Mouse (Mus musculus): Measurements from ENCODE around the gene Lrch1. TPM values are rescaled to one million over a fixed set of nuclear protein-coding genes. Genes with fewer than 3 reads are reported as not detected.

Gene Lrch1
- polyA plus RNA-seq, 1 experiment from 2014 or later, result 9.8 TPM

DNA sequence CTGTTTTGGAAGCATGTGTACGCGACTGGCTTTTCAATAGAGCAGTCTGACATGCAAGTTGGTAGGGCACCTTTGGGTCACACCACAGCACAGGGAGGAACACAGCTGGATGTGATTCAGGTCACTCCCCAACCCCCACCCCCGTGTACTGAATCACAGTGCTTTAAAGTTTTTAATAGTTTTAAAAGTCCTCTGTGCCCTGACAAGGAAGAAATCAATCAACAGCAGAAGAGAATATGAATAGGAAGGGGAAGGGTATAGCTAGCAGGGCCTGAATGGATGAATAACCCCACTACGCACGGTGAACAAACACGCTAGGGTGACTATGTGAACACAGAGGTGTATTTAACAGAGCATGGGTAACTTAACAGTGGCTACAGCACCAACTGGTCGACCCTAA, 6.1 kb downstream of the Lrch1 start:
- Histone ChIP-seq H3K9me3 (ENCODE audit: control insufficient read depth, low read length) (no peaks in the 10 kb centered on the region), H3K4me3 (ENCODE audit: low read length) (no peak overlapping the region), H3K27ac (ENCODE audit: low read length) (no peak overlapping the region), H3K4me1 (ENCODE audit: control insufficient read depth, insufficient read depth, low read length) (peaks cover 6% of the 10 kb centered on the region), H3K27me3 (replicated peaks; ENCODE audit: control insufficient read depth, insufficient read depth, low read length) (no peaks in the 10 kb centered on the region), H3K9ac (ENCODE audit: low read depth, low read length) (no peak overlapping the region), H3K4me2 (ENCODE audit: low read depth, low read length) (no peak overlapping the region), H3K36me3 (ENCODE audit: control insufficient read depth, insufficient read depth, low read length) (no peaks in the 10 kb centered on the region)
- no peak for ATAC-seq
- 83% methylated on average over 7 of the region's 7 CpGs for WGBS

GRCm38 (mm10) chr14:74940741-74941140, 6.9 kb downstream of the Lrch1 start:
- Histone ChIP-seq H3K4me1 (ENCODE audit: control insufficient read depth, insufficient read depth, low read length) (peaks cover 6% of the 10 kb centered on the region), H3K27ac (ENCODE audit: low read length) (no peak overlapping the region), H3K4me2 (ENCODE audit: low read depth, low read length) (no peak overlapping the region), H3K9ac (ENCODE audit: low read depth, low read length) (no peak overlapping the region), H3K4me3 (ENCODE audit: low read length) (no peak overlapping the region), H3K36me3 (ENCODE audit: control insufficient read depth, insufficient read depth, low read length) (no peaks in the 10 kb centered on the region), H3K9me3 (ENCODE audit: control insufficient read depth, low read length) (0 out of 2 replicates have a peak, but pooled peaks cover 3% of the 10 kb centered on the region), H3K27me3 (replicated peaks; ENCODE audit: control insufficient read depth, insufficient read depth, low read length) (no peaks in the 10 kb centered on the region)
- no peak for ATAC-seq
- WGBS, result 81% methylated on average over 4 of the region's 4 CpGs

GRCm38 (mm10) chr14:74939355-74939754, 8.3 kb downstream of the Lrch1 start:
- Histone ChIP-seq H3K9me3 (ENCODE audit: control insufficient read depth, low read length) (0 out of 2 replicates have a peak, but pooled peaks cover 3% of the 10 kb centered on the region), H3K4me3 (ENCODE audit: low read length) (no peak overlapping the region), H3K9ac (ENCODE audit: low read depth, low read length) (no peak overlapping the region), H3K27ac (ENCODE audit: low read length) (no peak overlapping the region), H3K36me3 (ENCODE audit: control insufficient read depth, insufficient read depth, low read length) (no peaks in the 10 kb centered on the region), H3K4me1 (ENCODE audit: control insufficient read depth, insufficient read depth, low read length) (peaks cover 6% of the 10 kb centered on the region), H3K4me2 (ENCODE audit: low read depth, low read length) (no peak overlapping the region), H3K27me3 (replicated peaks; ENCODE audit: control insufficient read depth, insufficient read depth, low read length) (no peaks in the 10 kb centered on the region)
- 77% methylated on average over 9 of the region's 9 CpGs for WGBS
- no peak for ATAC-seq

- no peak for ATAC-seq
- Histone ChIP-seq H3K27ac (ENCODE audit: low read length) (no peak overlapping the region), H3K4me1 (ENCODE audit: control insufficient read depth, insufficient read depth, low read length) (peaks cover 6% of the 10 kb centered on the region), H3K9ac (ENCODE audit: low read depth, low read length) (no peak overlapping the region), H3K9me3 (ENCODE audit: control insufficient read depth, low read length) (0 out of 2 replicates have a peak, but pooled peaks cover 3% of the 10 kb centered on the region), H3K27me3 (replicated peaks; ENCODE audit: control insufficient read depth, insufficient read depth, low read length) (no peaks in the 10 kb centered on the region), H3K4me2 (ENCODE audit: low read depth, low read length) (no peak overlapping the region), H3K36me3 (ENCODE audit: control insufficient read depth, insufficient read depth, low read length) (no peaks in the 10 kb centered on the region), H3K4me3 (ENCODE audit: low read length) (no peak overlapping the region)
- 90% methylated on average over 3 of the region's 3 CpGs for WGBS
Observed at GRCm38 (mm10) chr14:74938896-74939295, 8.8 kb downstream of the Lrch1 start.

DNA sequence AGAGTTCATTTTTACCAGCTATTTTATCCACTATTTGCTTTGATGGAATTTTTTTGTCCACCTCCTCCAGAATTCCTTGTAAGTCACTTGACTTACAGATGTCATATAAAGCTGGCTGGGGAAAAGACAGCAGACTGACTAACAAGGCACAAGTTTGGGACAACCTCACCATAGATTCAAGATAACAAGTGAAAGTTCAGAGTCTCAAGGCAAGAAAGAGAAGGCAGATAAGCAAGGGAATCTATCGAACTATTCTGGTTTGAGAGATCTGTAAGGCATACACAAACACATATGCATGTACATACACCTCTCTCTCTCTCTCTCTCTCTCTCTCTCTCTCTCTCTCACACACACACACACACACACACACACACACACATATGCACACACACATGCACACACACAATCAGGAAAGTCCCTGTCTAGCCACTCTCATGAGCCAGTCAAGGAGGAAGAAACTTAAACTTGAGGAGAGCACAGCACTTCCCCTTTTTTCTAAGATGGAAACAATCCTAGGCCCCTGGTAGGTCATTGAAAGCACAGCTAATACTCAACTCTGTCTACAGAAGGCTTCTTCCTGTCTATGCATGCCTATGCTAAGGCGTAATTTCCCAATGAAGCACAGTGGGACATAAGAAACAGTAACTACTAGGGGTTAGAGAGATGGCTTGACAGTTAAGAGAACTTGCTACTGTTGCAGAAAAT, 11.0 kb downstream of the Lrch1 start:
- Histone ChIP-seq H3K4me3 (ENCODE audit: low read length) (no peak overlapping the region), H3K9me3 (ENCODE audit: control insufficient read depth, low read length) (0 out of 2 replicates have a peak, but pooled peaks cover 3% of the 10 kb centered on the region), H3K9ac (ENCODE audit: low read depth, low read length) (no peak overlapping the region), H3K36me3 (ENCODE audit: control insufficient read depth, insufficient read depth, low read length) (no peaks in the 10 kb centered on the region), H3K27me3 (replicated peaks; ENCODE audit: control insufficient read depth, insufficient read depth, low read length) (no peaks in the 10 kb centered on the region), H3K4me2 (ENCODE audit: low read depth, low read length) (no peak overlapping the region), H3K4me1 (ENCODE audit: control insufficient read depth, insufficient read depth, low read length) (no peaks in the 10 kb centered on the region; the same call in 1 of the 2 replicates), H3K27ac (ENCODE audit: low read length) (0 out of 2 replicates have a peak overlapping the region, but pooled peaks have one; percentile 24)
- no peak for ATAC-seq
- WGBS, result 86% methylated on average over 2 of the region's 2 CpGs

DNA sequence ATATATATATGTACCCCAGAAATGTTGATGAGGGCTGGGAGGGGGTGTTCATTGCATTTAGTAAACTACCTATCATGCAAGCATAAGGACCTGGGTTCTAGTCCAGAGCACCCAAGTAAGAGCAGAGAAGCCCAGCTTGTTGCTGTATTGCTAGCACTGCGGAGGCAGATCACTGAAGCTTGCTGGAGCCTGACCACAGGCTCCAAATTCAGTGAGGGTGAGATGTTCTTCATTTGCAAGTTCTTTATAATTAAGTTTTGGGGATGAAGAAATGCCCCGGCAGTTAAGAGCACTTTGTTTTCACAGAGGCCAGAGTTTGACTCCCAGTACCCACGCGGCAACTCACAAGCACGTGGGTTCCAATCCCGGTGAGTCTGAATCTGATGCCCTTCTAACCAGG, 12.6 kb downstream of the Lrch1 start:
- Histone ChIP-seq H3K4me2 (ENCODE audit: low read depth, low read length) (no peak overlapping the region), H3K4me3 (ENCODE audit: low read length) (no peak overlapping the region), H3K4me1 (ENCODE audit: control insufficient read depth, insufficient read depth, low read length) (no peaks in the 10 kb centered on the region; the same call in 1 of the 2 replicates), H3K36me3 (ENCODE audit: control insufficient read depth, insufficient read depth, low read length) (no peaks in the 10 kb centered on the region), H3K27ac (ENCODE audit: low read length) (no peak overlapping the region), H3K27me3 (replicated peaks; ENCODE audit: control insufficient read depth, insufficient read depth, low read length) (no peaks in the 10 kb centered on the region), H3K9ac (ENCODE audit: low read depth, low read length) (no peak overlapping the region), H3K9me3 (ENCODE audit: control insufficient read depth, low read length) (0 out of 2 replicates have a peak, but pooled peaks cover 3% of the 10 kb centered on the region)
- no peak for ATAC-seq
- WGBS, result 93% methylated on average over 6 of the region's 6 CpGs

- H3K27ac ChIP-seq (ENCODE audit: low read length), result no peak overlapping the region
- H3K9ac ChIP-seq (ENCODE audit: low read depth, low read length), result no peak overlapping the region
- 0 out of 2 replicates have a peak, but pooled peaks cover 3% of the 10 kb centered on the region for H3K9me3 ChIP-seq (ENCODE audit: control insufficient read depth, low read length)
- no peaks in the 10 kb centered on the region for H3K36me3 ChIP-seq (ENCODE audit: control insufficient read depth, insufficient read depth, low read length)
- no peaks in the 10 kb centered on the region; the same call in 1 of the 2 replicates for H3K4me1 ChIP-seq (ENCODE audit: control insufficient read depth, insufficient read depth, low read length)
- no peak overlapping the region for H3K4me3 ChIP-seq (ENCODE audit: low read length)
- no peaks in the 10 kb centered on the region for H3K27me3 ChIP-seq (replicated peaks; ENCODE audit: control insufficient read depth, insufficient read depth, low read length)
- H3K4me2 ChIP-seq (ENCODE audit: low read depth, low read length), result no peak overlapping the region
- ATAC-seq, result no peak
- 72% methylated on average over 14 of the region's 14 CpGs for WGBS
Observed at GRCm38 (mm10) chr14:74933960-74934710, 13.5 kb downstream of the Lrch1 start.

DNA sequence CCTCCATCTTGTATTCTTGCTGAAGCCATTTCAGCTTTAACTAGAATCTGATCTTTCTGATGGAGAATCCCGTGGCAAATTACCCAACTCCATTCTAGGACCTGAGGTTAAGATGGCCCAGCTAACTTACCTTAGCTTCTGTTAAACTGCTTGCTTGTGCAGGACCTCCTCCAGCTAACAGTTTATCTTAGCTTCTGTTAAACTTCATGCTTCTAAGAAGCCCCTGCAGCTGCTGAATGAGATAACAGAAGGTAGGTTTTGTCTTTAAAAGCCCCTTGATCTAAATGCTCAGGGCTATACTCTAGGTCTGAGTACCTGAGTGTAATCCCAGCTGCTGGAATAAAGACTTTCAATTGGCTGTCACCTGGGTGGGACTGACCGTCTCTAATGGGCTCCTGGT, 17.9 kb downstream of the Lrch1 start:
- H3K4me1 ChIP-seq (ENCODE audit: control insufficient read depth, insufficient read depth, low read length), result no peaks in the 10 kb centered on the region; the same call in 1 of the 2 replicates
- no peak overlapping the region for H3K27ac ChIP-seq (ENCODE audit: low read length)
- no peak overlapping the region for H3K4me3 ChIP-seq (ENCODE audit: low read length)
- ATAC-seq, result no peak
- no peaks in the 10 kb centered on the region for H3K27me3 ChIP-seq (replicated peaks; ENCODE audit: control insufficient read depth, insufficient read depth, low read length)
- WGBS, result 78% methylated on average over 2 of the region's 2 CpGs
- no peak overlapping the region for H3K9ac ChIP-seq (ENCODE audit: low read depth, low read length)
- no peaks in the 10 kb centered on the region for H3K36me3 ChIP-seq (ENCODE audit: control insufficient read depth, insufficient read depth, low read length)
- H3K9me3 ChIP-seq (ENCODE audit: control insufficient read depth, low read length), result no peaks in the 10 kb centered on the region
- no peak overlapping the region for H3K4me2 ChIP-seq (ENCODE audit: low read depth, low read length)

DNA sequence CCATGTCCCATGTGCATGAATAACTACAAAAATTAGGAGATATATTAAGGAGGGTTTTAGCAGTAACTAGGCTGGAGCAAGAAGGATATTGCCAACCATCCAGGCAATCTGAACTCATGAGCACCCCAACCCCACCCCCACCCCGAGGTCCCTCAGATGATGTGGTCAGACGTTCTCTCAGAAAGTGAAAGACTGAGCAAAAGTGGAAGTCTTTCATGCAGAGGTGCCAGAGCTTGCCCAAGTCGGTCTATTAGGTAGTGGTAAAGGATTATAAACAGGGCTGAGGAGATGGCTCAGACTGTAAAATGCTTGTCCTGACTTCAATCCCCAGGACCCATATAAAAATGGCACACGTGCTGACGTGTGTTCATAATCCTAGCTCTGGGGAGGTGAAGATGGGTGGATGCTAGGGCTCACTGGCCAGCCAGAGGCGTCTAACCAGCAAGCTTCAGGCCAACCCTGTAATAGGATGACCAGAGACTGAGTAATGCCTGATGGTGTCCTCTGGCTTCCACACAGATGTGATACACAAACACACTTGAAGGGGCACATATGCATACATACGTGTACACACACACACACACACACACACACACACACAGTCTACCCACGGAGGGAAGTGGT, 18.8 kb downstream of the Lrch1 start:
- H3K9ac ChIP-seq (ENCODE audit: low read depth, low read length), result no peak overlapping the region
- 87% methylated on average over 8 of the region's 8 CpGs for WGBS
- H3K4me3 ChIP-seq (ENCODE audit: low read length), result no peak overlapping the region
- peaks cover 5% of the 10 kb centered on the region for H3K4me1 ChIP-seq (ENCODE audit: control insufficient read depth, insufficient read depth, low read length)
- H3K36me3 ChIP-seq (ENCODE audit: control insufficient read depth, insufficient read depth, low read length), result no peaks in the 10 kb centered on the region
- no peak for ATAC-seq
- no peak overlapping the region for H3K4me2 ChIP-seq (ENCODE audit: low read depth, low read length)
- H3K27me3 ChIP-seq (replicated peaks; ENCODE audit: control insufficient read depth, insufficient read depth, low read length), result no peaks in the 10 kb centered on the region
- no peak overlapping the region for H3K27ac ChIP-seq (ENCODE audit: low read length)
- H3K9me3 ChIP-seq (ENCODE audit: control insufficient read depth, low read length), result no peaks in the 10 kb centered on the region

Measured in intestine, embryonic 16.5 days (tissue).